Mouse (Mus musculus) embryo, embryonic 10.5 days (tissue): Measurements from ENCODE around the gene Mycbpap.

Experiments
- DNase-seq: peaks from one replicate; pipeline ENCODE4 v3.0.0-alpha.2; 2015; ENCODE audit warnings: low spot score

Mycbpap gene

DNA sequence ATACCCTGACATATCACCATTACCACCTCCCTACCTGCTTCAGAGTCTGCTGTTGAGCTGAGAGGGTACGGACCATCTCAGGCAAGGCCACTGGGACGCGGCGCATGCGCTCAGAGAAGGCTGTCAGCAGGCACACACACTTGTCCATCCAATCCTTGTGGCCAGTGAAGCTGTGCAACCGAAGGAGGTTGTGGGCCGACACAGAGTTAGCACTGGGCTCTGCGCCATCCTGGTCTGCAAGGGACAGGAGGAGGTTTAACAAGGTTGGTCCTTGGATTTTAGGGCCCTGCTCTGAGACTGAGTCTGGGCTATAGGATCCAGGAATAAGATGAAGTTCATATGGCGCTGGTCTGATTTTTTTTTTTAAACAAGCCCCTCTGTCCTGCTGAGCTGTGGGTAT, 41.2 kb downstream of the Mycbpap start:
- no peak for DNase-seq

DNA sequence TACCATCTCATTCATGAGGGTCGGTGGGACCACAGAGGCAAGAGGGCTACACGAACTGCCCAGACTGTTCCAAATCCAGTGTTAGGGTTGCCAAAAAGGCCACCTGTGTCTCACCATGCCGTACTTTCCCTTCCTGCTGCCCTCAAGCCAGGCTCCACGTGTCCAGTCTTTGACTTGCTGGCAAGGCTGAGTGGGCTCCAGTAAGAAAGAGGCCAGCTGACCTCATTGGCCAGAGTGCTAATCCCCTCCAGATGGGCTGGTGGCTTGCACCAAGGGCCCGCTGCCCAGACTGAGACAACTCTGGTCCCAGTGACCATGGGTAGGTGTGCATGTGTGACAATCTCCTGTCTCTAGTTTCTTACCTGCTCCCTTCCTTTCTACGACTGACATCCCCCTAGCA, 43.9 kb downstream of the Mycbpap start:
- DNase-seq: no peak

DNA sequence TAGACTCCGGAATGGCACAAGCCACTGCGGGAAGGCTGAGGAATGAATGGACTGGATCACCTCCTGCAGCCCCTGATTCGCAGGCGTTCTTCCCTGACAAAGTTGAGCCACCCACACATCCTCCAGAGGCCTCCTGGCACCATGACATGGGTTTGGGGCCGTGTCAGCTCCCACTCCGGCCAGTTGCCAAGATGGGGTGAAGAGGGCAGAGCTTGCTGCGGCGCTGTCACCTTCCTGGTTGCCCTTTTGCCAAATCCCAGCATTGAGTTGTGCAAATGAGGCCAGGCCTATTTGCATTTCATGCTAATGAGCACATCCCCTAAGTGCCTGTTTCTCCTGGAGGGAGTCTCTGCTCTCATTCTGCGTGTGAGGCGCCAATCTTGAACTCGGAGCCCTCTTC, 45.8 kb downstream of the Mycbpap start:
- DNase-seq: no peak

DNA sequence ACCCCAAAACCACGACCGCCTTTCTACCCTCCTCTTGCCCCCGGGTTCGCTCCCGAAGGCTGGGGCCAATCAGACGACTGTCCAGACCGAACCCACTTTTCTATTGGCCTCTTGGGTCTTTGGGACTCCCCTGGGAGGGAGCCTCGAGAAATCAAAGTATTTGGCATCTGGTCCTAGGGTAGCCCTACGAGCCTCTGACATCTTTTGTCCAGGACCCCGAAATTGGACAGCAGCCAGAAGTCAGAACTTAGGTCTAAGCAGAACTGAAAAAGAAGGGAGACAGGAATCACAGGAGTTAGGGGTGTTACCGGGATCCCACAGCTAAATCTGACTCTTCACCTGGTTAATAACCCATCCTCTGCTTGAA, 47.0 kb downstream of the Mycbpap start:
- no peak for DNase-seq

DNA sequence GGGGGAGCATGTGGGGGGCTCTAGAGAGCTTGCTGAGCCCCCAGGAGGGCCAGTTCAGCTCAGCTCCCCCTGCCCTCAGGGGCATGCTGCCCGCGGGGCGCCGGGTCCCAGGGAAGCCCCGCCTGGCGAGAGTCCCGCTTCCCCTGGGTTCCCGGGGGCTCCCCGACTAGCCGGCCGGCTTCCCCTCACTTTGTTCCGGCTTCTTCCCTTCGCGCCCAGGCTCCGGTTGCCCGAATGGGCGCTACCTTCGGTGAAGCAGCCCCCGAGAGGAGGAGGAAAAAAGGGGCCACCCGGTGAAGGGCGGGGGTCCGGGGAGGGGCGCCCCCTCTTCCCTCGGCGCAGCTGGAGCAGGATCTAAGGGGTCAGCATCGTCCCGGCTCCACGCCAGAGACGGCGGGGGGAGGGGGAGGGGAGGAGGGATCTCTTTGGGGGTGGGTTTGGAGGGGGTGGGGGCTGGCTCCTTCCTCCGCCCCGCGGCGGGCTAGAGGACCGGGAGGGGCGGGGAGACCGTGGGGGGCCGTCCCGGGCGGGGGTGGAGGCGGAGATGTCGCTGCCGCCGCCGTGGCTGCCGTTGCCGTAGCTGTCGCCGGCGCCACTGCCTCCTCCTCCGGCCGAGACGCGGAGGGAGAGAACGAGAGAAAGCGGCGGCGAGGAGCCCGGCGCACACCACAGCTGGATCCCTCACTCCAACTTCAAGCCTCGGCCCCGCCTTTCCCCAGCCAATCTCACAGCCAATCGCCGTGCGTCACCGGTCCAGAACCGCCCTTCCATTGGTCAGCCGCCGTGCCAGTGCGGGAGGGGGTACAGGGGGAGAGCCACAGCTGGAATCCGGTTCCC, 47.6 kb downstream of the Mycbpap start, which contains the start of gene Cacna1g:
Gene Cacna1g (minus strand): TSS at position 492 of the 837 bp plus-strand sequence.
- peak; percentile 93 for DNase-seq

DNA sequence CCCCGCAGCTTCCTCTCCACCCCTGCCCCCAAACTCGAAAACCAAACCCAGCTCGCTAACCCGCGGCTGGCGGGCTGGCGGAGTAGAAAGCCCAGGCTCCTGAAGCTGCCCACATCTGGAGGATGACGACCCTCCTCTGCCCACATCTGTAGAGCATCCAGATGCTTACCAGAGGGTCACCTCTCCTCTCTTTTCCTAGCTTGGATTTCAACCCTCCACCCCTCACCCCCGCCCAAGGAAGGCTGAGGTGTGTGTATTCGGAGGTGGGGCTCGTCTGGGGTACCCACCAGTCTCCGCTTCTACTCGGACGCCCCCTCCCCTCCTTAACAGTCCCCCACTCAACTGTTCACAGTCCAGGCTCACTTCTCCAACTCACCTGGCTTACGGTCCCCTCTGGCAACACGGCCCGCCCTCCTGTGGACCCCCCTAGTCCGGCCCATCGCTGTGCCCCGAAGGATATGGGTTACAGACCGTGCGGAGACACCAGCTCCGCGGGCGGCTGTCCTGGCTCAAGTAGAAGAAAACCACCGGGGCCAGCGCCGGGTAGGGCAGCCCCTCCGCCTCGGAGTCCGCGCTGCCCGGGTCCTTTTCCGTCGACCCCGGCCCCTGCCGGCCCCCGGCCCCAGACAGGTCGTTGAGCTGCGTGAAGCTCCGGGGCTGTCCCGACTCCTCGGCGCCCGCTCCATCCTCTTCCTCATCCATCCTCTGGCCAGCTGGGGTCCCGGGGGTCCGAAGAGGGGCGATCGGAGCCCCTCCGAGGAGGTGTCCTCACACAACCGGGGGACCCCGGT, 48.4 kb downstream of the Mycbpap start:
- DNase-seq: no peak

DNA sequence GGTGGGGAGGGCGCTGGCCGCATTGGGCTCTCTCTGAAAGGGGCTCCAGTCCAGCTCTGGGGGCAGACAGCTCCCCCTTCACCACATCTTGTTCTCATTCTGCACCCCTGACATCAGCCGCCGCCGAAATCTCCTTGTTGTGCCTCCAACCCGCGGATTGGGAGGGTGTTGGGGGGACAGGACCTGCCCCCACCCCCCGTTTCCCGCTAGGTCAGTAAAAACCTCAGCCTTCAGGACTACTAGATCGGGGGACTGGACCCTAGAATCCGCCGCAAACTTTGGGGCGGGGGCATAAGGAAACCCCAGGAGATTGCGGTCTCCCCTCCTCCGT, 49.0 kb downstream of the Mycbpap start:
- DNase-seq: peak; percentile 57

DNA sequence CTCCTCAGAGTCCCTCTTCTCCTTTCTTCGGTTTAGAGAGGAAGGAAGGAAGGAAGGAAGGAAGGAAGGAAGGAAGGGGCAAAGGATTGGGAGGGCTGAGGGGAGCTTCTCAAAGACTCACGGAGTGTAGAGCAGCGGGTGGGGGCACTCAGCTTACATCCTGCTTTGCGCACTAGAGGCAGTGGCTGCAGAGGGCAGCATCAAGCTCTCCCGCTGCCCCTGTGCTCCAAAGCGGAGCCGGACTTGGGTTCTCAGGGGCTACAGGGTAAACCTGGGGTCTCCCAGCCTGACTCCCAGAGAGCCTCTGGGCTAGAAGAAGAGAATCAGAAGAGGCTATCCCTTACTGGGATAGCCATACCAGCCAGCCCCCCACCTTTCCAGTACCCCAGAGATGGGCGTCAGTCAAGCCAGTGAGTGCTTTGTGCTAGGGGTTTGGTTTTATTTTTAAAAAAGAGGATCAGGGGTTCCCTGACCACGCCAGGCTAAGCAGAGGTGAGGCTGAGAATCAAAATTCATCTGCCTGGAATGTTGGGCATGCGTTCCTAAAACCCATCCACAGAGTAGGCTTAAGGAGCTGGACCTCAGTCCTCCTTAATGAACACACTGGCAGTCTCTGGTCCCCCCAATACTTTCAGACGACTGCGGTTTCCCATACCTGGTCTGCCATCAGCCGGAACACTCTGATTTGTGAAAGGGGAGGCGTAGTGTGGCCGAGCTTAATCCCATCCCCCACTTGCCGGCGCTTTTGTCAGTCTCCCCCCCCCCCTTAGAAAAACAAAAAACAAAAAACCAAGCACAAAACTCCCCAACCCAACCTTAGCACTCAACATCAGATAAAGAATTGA, 49.6 kb downstream of the Mycbpap start:
- DNase-seq: no peak

DNA sequence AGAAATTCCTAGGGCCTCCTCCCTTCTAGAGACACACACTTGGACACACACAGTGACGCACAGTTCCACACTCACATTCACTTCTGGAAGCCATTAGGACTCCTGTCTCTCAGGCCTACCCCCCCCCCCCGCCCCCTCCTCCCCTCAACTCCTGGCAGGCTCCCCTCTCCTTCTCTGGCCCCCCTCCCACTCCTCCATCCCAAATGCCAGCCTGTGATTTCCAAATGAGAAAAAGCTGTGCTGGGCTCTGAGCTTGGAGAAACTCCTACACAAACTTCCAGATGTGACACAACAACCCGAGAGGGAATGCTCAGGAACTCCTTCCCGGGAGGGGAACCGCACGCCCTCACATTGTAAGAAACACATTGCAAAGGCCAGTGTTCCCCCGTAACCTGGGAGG, 51.2 kb downstream of the Mycbpap start:
- DNase-seq: peak; percentile 79

DNA sequence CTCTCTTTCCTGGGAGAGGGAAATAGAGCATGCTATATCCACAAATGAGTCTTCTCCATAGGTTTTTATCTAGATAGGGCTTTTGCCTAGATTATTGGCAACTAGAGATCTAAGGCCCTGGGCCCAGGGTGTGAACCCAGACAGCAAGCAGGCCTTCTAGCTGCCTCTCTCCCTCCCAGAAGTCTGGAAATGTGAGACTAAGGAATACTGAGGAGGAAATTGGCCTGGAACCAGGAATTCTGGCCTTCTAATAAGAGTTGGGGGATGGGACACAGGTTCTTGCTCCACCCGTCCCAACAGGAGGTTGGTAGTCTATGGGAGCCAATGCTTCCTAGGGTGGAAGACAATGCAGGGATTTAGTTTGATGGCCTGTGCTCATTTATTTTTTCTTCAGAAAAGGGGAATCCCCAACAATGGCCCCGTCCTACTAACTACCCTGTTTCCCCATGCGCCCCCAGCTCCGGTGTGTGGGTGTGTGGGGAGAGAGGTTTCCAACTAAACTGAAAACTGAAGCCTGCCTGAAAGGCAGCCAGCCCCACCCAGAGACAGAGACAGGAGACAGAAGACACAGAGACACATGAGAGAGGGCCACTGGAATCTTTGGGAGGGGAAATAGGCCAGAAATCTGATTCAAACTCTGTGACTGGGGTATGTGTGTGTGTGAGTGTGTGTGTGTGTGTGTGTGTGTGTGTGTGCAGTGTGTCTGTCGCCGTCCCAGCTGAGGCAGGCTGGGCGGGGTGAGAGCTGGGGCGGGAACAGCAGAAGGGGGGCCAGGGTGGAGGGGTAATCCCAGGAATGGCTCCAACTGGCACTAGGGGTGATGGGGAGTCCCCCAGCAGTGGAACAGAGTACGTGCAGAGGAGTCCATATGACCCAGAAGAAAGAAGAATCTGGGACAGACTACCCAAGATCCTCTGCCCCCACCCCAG, 52.1 kb downstream of the Mycbpap start:
- no peak for DNase-seq

DNA sequence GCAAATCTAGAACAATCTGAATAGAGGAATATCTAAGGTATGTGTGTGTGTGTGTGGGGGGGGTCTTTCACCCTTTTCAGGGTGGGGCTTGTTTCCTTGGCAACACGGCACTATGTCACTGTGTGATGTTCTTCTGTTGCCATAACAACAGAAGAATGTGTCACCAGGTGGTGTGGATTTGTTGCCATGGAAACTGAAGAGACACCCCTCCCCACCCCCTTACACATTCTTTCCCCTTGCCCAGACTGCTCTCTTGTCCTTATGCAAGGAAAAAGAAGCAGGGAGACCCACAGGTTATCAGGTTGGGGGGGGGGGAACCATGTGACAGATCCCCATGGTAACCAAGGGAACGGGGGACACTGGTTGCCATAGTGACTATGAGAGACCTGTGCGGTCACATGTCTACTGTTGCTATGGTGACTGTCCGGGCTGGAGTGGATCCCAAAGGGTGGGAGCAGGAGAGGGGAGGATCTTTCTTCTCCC, 52.9 kb downstream of the Mycbpap start:
- peak; percentile 93 for DNase-seq

DNA sequence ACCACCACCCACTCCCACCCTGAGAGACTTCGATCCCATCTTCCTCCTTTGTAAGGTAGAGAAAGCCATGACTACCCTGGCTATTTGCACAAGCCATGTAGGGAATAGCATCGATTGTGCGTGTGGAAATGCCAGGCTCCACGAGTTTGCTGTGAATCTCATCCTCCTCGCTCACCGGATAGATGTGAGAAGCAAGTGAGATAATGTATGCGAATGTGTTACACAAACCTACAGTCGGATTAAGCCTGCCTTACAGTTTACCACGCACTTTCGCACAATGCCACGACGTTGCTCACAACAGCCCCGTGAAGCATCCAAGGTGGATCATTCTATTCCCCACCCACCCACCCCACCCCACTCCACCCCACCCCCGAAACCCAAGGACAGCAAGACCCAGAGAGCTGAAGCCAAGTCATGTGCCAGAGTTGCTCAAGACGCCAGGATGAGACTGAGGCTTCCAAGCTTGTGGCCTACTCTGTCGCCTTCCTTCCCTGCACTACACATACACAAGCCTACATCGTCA, 55.1 kb downstream of the Mycbpap start:
- DNase-seq: no peak

DNA sequence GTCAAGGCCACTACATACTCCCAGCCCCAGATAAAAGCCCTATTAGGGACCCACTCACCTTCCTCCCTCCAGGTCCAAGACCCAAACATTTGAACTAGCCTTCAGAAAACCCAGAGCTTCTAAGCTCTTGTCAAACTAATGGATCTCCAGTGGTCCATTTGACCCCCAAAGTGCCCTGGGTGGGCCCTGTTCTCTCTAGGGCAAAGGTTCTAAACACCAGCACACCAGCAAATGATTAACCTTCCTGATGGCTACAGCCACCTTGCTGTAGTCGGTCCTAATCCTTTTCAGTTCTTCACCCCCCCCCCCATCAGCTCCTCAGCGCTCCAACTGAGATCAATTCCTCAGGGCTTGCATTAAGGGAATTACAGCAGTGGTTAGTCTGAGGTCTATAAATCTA, 57.4 kb downstream of the Mycbpap start:
- no peak for DNase-seq

DNA sequence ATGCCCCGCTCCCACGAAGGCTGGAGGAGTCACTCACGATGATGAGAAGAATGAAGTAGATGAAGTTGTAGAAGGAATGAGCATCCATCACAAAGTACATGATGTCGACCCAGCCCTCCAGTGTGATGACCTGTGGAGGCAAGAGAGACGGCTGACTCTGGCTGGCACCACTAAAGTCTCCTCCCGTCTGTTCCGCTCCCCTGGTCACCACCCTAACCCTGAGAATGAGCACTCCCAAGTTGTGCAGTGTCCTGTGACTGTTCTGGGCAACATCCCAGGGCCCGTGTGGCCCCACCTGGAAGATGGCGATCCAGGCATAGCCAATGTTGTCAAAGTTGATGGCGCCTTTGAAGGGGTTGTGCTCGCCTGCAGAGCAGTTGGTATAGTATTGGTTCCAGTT, 59.7 kb downstream of the Mycbpap start:
- DNase-seq: no peak

DNA sequence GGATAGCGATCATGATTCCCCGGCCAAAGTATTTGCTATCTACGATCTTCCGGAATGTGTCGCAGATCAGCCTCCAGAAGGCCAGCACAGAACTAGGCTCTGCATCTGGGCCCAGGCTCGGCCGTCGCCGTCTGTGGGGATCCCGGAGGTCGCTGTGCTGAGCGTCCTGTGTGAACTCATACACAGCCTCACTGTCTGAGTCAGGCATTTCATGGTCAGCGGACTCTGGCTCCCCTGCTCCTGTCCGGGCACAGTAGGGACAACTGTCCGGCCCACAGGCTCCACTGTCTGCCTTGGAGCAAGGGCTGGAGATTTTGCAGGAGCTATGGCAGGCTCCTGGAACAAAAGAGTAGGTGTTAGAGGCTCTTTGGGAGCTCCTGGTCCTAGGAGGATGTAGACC, 64.5 kb downstream of the Mycbpap start:
- DNase-seq: no peak

DNA sequence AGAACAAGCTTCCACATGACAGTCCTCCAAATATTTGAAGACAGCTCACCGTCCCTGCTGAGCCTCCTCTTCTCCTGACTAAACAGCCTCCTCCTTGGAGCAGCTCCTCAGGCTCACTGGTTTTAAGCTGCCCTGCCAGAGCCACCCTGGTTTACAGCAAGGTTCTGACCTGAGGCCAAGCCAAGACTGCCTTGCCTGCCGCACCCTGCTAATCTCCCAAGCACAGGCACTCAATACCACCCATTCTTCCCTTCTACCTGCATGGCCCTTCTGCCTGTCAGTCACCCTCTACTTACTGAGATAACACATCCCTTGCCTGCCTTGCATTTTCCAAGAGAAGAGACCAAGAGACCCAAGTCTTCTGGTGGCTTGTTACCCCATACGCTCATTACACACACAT, 65.2 kb downstream of the Mycbpap start:
- DNase-seq: no peak

DNA sequence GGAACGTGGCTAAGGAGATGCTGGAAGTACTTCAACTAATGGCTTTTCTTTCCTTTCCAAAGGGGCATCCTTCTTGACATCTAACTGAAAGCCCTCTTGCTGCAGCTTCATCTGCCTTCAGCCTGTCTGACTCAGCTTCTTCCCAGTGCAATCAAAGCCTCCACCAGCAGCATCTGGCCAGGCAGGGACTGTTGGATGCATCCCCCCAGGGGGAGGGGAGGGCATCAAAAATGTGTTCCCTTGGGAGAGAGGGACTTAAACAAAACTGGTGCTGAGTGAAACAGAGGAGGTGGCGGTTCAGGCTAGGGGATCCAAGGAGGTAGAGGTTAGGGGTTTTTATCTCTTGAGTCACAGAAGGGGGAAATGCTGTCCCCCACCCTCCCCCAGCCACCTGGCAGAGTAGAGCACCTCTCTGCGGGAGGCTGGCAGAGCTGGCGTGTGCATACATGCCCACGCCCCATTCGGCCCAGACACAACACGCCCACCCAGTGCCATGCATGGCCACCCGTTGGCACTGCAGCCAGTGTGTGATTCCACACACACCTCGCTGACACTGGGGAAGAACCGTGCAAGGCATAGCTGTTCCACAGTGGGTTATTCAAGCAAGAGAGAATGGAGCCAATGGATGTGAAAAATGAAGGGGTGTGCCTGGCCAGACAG, 66.3 kb downstream of the Mycbpap start:
- DNase-seq: no peak

DNA sequence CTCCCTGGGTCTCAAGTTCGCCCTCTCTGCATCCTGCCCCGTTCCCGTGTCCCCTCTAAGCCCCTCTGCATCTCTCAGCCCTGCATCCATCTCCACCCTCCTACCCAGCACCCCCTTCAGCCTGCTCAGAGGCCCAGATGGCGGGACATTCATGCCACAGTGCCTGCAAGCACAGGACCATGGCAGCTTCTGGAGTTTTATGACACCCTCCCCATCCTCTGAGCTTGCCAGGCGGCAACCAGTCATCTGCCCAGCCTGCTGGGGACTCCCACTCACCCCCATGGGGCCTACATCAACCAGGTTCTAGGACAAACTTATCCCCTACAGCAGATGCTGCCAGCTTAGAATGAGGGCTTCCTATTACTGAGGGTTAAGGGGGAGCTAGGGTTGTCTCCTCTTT, 66.8 kb downstream of the Mycbpap start:
- no peak for DNase-seq
